Mouse (Mus musculus) right cerebral cortex, postnatal 36 days (tissue): ENCODE data around the gene Was.
A peak's percentile ranks its signal among the peaks of the same experiment; 100 is the strongest.
"Not testable (repeated sequence)": the region's sequence is repeated elsewhere in the genome, so short reads cannot be mapped to it uniquely, and the experiment has no call there.

ENCODE experiments used
- DNase-seq, 2 experiments: peaks; one replicate each; pipeline ENCODE4 v3.0.0; 2022; ENCODE audit warnings: low spot score in 2 of 2, mixed read lengths in 1 of 2

Was gene

GRCm38 (mm10) chrX:8090346-8090953 lies at the start of gene Was:
Gene Was, minus strand, starts transcription at chrX:8090498.
- no peak for DNase-seq

DNA sequence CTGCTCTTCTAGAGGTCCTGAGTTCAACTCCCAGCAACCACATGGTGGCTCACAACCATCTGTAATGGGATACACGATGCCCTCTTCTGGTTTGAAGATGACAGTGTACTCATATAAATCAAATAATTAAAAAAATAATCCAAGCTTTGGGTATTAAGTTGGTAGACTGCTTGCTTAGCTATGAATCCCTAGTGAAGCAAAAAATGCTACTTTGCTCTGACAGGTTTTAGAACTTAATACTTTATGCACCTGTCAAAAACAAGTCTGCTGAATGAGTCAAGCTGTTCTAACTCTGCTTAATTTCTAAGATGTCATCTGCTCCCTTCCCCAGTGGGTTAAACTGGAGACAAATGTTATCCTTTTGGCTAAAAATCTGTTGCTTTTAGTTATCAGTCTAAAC lies 49.2 kb upstream of the Was start:
- DNase-seq, result no peak

DNA sequence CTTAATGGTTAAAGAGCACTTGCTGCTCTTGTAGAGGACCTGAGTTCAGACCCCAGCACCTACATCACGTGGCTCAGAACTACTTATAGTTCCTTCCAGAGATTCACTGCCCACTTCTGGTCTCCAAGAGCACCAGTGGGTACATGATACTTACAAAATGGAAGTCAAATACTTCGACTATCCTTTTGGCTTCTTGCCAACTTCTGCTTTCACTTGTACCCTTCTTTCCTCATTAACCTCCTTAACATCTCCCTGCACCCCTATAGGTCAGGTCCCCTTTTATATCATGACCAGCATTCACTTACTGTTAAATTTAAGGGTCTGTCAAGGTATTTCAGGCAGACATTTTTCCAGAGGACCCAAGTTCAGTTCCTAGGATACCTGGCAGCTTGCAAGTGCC lies 45.6 kb upstream of the Was start:
- no peak for DNase-seq

DNA sequence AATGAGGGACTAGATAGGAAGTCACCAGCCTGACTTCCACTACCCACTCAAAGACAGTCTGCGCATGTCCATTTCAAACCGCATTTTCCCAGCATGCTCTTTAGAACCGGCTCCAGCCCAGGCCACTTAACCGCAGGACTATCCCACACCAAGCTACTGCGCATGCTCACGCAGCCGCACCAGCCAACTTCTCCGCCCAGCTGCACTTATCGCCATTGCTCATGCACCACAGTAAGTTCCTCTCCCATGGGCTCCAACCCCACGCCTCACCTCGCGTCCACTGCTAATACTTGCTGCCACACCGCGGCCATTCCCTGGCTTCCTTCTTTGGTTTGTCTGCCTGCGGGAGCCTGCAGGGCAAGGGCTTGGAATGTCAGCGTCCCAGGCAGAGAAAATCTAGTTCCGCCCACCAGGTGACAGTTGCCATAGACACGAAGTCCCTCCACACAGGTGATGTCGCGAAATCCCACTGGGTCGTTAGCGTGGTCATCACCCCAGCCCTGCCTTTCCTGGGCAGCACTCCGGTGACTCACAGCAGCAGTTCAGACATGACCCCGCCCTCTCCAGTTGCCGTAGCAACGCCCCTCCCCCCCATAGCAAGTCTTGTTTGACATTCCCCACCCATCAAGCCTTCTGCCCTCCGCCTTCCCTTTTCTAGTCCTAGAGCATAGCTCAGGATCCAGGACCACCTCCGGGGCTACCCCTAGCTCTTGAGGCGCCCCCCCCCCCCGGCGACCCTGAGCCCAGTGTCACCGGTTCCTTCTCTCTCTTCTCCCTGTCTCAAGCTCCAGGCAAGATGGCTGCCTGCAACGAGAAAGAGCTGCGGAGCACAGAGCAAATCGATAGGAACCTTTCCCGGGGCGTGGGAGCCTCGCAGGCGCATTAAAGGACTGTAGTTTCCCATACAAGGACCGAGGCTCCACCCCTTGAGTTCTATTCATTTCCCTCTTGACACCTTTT lies 42.0 kb upstream of the Was start, which contains the start of gene Wdr13:
Gene Wdr13, minus strand, starts transcription at position 876 of the 960 bp plus-strand sequence.
- peak; percentile 89 to 90 for DNase-seq

DNA sequence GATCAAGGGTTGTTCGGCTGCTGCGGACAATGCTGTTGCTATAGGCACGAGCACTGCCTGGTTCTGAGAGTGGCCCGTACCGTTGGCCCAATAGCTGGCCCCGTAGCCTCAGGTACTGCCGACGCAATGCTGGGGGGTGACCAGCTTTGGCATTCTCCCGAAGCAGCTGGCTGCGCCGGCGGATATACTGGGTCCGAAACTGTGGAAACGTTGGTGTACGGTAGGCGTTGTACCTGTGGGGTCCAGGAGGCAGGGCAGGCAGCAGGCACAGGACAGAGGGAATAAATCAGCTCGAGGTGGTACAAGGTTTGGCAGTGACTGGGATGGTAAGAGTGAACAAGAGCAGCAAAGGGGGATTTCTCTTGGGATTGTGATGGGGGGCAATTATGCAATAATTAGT lies 41.1 kb upstream of the Was start:
- DNase-seq, result no peak

GRCm38 (mm10) chrX:8125235-8125634 lies 34.9 kb upstream of the Was start:
- DNase-seq, result no peak

DNA sequence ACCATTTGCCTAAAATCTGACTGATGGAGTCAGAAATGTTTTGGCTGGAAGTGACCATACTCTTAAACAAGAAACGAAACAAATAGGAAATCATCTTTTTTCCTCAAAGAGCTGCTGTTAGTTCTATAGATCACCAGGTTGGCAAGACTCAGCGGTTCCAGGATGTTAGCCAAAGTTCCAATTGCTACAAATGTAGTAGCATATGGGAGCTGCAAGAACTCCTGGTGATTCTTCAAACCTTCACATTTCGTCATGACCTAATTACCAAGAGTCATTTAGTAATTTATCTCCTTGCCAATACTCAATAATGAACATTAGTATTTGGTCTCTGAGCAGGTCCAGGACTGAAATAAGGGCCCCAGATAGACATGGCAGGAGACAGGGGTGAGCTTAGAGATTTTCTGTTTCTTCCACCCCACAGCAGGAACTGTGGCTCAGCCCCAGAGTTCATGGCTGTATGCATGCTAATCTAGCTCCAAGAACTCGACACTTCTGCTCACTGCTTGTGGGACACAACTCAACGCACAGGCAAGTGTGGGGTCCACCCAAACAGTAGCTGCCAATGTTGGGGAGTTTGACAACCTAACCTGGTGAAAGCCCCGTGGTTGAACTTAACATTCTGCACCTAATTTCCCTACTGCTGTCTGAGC lies 33.6 kb upstream of the Was start:
- no peak for DNase-seq

DNA sequence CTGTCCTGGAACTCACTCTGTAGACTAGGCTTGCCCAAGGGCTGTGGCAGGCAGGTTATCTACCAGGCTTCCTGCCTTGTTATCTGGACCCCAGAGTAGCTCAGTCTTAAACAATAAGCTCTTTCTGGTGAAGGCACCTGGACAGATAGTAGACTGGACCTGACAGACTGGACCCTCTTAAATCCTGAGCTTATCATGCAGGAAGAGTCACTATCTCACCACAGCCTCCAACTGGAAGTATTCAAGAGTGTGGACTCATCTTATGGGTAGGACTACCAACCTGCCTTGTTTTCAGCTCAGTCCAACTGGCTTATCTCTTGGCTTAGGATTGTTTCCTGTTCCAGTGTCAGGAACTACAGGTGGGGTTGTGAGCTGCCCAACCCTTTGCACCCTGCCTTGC lies 27.0 kb upstream of the Was start:
- no peak for DNase-seq

- no peak for DNase-seq
Measured at GRCm38 (mm10) chrX:8115275-8115674, 25.0 kb upstream of the Was start.

GRCm38 (mm10) chrX:8105019-8105418 lies 14.7 kb upstream of the Was start:
- no peak for DNase-seq

GRCm38 (mm10) chrX:8102213-8102668 lies 11.9 kb upstream of the Was start:
- DNase-seq, result no peak

DNA sequence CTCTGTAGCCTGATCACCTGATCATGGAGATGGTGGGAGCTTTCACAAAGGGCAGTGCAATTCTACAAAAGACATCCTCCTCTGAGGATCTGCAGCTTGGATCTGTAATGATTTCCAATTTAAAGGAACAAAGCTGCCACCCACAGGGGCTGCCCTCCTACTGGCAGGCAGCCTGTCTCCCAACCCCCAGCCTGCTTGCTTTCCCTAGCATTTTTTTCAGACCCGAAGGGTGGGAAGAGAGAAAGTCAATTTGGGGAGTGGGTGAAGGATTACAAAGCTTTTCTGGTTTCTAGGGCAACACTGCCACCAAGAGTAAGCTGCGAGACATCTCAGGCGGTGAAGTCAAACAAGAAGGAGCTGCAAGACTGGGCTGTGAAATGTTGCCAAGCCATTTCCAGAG lies 10.7 kb upstream of the Was start:
- DNase-seq, result peak; percentile 33 to 39

DNA sequence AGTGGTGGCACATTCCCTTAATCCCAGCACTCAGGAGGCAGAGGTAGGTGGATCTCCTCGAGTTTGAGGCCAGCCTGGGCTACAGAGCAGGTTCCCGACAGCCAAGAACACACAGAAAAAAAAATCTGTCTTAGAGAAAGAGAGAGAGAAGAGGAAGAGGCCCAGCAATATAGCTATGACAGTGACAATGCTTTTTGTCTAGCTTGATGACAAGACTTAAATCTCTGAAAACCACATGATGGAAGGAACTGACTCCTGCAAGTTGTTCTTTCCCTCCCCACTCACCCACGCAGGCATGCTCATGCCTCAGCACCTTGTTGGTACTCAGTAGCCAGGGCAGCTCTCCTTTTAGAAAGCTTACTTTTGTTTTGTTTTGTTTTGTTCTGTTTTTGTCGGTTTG lies 9.1 kb upstream of the Was start:
- DNase-seq, result no peak

DNA sequence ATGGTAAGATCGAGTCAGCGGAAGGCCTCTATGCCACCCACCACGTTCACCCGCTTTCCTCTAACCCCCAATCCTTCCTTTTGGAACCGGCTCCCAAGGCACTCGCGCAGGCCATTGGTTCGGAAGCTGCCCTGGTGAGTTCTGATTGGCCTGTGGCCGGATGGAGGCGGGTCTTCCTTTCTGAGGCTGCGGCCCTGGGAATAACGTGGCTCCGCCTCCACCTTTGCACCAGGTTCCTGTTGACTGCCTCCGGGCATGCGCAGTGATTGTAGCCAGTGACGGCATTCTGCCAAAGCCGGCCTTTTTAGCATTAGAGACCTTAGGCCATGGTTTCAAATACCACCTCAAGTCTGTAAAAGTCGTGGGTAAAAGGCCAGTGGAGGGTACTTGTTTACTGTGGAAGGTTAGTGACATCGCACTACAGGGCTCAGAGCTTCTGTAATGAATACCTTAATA lies 6.5 kb upstream of the Was start:
- DNase-seq, result peak; percentile 95 to 96

GRCm38 (mm10) chrX:8096068-8096786 lies 5.9 kb upstream of the Was start:
- DNase-seq, result peak; percentile 30 to 78

DNA sequence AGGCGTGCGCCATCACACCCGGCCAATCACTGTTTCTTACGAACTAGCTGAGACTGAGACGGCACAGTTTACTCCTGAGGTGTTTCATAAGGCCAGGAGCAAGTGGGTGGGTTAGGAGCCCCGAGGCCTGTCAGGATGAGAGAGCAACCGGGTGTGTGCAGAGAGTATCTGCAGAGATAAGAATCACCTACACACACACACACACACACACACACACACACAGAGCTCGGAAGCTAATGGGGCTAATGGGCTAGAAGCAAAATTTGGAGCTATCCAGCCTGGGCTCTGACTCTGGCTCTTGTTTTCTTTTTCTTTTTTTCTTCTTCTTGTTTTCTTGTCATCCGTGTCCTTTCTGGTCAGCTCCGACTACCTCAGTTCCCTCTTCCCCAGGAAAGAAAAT lies 5.2 kb upstream of the Was start:
- DNase-seq, result no peak

GRCm38 (mm10) chrX:8090954-8091347 lies 653 bp upstream of the Was start:
- DNase-seq, result not testable (repeated sequence)

DNA sequence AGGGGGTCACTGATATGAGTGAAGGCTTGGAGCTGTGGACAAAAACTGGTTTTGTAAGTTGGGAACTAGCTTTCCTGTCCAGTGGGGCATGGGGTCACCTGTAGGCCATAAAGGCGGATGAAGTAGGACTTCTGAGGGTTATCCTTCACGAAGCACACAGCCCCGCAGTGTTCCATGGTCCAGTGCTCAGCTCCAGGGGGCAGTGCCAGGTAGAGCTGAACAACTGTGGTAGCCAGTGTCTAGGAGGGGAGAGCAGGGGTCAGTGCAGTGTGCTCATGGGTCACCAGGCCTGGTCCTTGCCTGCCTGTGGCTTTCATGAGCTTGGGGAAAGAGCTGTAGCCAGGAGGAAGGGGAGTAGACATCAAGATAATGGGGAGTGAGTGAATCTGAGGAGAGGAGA lies 552 bp downstream of the Was start:
- no peak for DNase-seq

DNA sequence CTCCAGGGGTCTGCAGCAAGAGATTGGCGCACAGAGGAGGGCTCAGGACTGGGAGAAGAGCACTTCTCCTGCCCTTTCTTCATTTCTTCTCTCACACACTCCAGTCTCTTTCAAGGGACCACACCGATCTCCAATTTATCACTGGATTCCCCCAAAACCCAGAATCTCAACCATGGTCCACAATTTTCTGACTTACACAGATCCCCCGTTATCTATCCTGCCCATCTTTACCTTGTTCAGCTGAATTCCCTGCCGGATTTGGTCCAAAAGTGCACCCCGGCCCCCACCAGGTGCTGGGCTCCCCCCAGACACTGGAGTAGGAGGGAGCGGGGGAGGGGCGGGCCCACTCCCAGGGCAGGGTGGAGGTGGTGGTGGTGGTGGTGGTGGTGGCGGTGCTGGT lies 4.7 kb downstream of the Was start:
- DNase-seq, result no peak

DNA sequence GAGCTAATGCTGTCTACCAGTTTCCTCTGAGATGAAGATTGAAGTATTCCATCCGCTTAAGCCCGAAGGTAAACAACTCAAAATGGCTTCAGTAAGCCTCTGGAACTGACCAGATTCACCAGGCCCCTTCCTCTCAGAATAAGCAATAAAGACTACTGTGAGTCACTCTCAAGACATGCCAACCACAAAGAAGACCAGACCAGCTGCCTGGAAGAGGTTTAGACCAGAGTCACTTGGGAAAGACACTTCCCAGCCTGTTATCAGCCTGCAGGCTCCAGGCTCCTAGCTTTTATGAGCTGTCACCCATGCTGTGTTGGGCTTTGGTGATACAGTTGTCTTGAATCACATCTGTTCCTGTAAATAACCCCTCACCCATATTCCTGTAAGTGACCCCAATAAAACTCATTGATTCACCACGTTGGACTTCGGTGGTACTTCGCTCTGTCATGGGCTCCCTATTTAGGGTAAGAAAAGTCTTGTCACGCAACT lies 5.5 kb downstream of the Was start:
- DNase-seq, result no peak

GRCm38 (mm10) chrX:8075104-8075503 lies 15.2 kb downstream of the Was start:
- no peak for DNase-seq
